Mouse (Mus musculus) embryonic fibroblast, embryonic 13.5 days (primary cell): ENCODE measurements around the gene Prex1.

Experiments
- CTCF ChIP-seq: IDR thresholded peaks from 2 replicates; pipeline ENCODE4 v1.5.1; 2011; ENCODE audit warnings: mild to moderate bottlenecking, control low read depth, low read length, moderate library complexity, borderline replicate concordance; ENCODE audit not compliant: insufficient read depth
- POLR2A ChIP-seq: IDR thresholded peaks from 2 replicates; pipeline ENCODE4 v1.6.1; 2011; ENCODE audit warnings: low read depth, mild to moderate bottlenecking, control low read depth, low read length, moderate library complexity

DNA sequence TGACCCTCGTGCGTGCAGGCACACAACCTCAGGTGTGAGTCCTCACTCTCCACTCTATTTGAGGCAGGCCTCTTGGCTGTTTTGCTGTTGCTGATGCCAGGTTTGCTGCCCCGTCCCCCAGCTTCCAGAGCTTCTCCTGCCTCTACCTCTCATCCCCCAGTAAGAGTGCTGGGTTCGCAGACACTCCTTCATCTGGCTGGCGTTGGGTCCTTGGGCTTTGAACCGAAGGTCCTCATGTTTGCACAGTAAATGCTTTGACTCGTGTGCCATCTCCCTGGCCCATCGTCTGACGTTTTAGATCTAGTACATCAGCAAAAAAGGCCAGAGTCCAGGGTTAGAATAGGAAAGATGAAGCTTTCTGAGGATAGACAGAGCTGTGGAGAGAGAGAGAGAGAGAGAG is 43.7 kb downstream of the Prex1 start:
- TF ChIP-seq POLR2A (no peak), CTCF (no peak)
